Mouse (Mus musculus) intestine, embryonic 16.5 days (tissue): ENCODE measurements around the gene Prr12. TPM values are rescaled to one million over a fixed set of nuclear protein-coding genes. Genes with fewer than 3 reads are reported as not detected.
"Not testable (repeated sequence)": the region's sequence is repeated elsewhere in the genome, so short reads cannot be mapped to it uniquely, and the experiment has no call there.

ENCODE experiments used
- ATAC-seq: fragments of 200-750 bp; cut with Nextera tagmentation; 2 replicates; pipeline ENCODE4 v1.8.0; 2017; ENCODE audit warnings: moderate TSS enrichment, moderate library complexity
- H3K27ac ChIP-seq: fragments of 300-500 bp; sonication (generic); 2 replicates; pipeline ENCODE4 v1.5.1; 2014; ENCODE audit warnings: mild to moderate bottlenecking, low read length
- H3K27me3 ChIP-seq: fragments of 300-500 bp; sonication (generic); replicated peaks from 2 replicates; pipeline ENCODE4 v1.6.1; 2014; ENCODE audit warnings: low read length, control low read depth, mixed read lengths; ENCODE audit not compliant: control insufficient read depth, insufficient read depth
- H3K36me3 ChIP-seq: fragments of 300-500 bp; sonication (generic); 2 replicates; pipeline ENCODE4 v1.6.1; 2014; ENCODE audit warnings: low read length, control low read depth; ENCODE audit not compliant: control insufficient read depth, insufficient read depth
- H3K4me1 ChIP-seq: fragments of 300-500 bp; sonication (generic); 2 replicates; pipeline ENCODE4 v1.6.1; 2014; ENCODE audit warnings: low read length, control low read depth, mixed read lengths; ENCODE audit not compliant: control insufficient read depth, insufficient read depth
- H3K4me2 ChIP-seq: fragments of 300-500 bp; sonication (generic); 2 replicates; pipeline ENCODE4 v1.6.1; 2014; ENCODE audit warnings: low read depth, low read length, control low read depth
- H3K4me3 ChIP-seq: fragments of 300-500 bp; sonication (generic); 2 replicates; pipeline ENCODE4 v1.5.1; 2014; ENCODE audit warnings: mild to moderate bottlenecking, low read length
- H3K9ac ChIP-seq: fragments of 300-500 bp; sonication (generic); 2 replicates; pipeline ENCODE4 v1.6.1; 2014; ENCODE audit warnings: low read depth, low read length
- H3K9me3 ChIP-seq: fragments of 300-500 bp; sonication (generic); 2 replicates; pipeline ENCODE4 v1.6.1; 2016; ENCODE audit warnings: low read length, control low read depth; ENCODE audit not compliant: control insufficient read depth
- WGBS: fragments of 180-500 bp; shearing (Covaris S2); extraction: QIAGEN DNeasy Blood & Tissue Kit; methylation state at CpG from one replicate; pipeline ENCODE4 v1.1.7; 2014; 5-methylcytosine and 5-hydroxymethylcytosine counted together
- polyA plus RNA-seq: library from polyadenylated mRNA; unstranded; fragments of >200 nt; fragmentation: Nextera tagmentation; extraction: Ambion mirVana; gene quantifications from 2 replicates; pipeline ENCODE4 v1.2.1, GENCODE M21; 2015

Gene Prr12
- polyA plus RNA-seq: 6.3 and 6.4 TPM in 2 replicates

GRCm38 (mm10) chr7:45052862-45053116 is at the start of gene Prr12:
Prr12 (minus strand) TSS chr7:45052881.
- 0% methylated on average over 12 of the region's 18 CpGs for WGBS
- peak within 1 kb of the TSS; percentile 84 for H3K4me3 ChIP-seq
- H3K4me2 ChIP-seq: peak within 1 kb of the TSS; percentile 74
- no peaks in the 10 kb centered on the region for H3K9me3 ChIP-seq
- peak; percentile 22 for ATAC-seq
- peak within 1 kb of the TSS; percentile 92 for H3K9ac ChIP-seq
- no peaks in the 10 kb centered on the region for H3K27me3 ChIP-seq
- peak within 1 kb of the TSS; percentile 99 for H3K27ac ChIP-seq
- H3K4me1 ChIP-seq: peaks cover 21% of the 10 kb centered on the region
- peaks cover 25% of the 10 kb centered on the region for H3K36me3 ChIP-seq

DNA sequence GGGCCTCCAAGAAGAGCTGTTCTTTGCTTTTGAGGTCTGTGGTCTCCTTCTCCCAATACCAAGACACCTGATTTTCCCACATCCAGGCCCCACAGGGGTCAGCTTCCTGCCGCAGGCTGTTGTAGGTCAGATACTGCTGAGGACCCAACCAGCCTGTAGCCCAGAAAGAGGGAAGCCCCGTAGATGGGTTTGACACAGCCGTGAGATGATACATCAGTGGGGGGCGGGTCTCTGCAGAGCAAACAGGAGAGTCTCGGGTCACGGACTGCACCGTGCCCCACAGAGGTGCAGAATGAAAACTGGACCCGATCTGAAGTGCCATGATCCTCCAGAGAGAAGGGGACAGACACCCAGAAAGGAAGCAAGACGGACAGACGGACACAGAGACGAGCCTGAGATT is 49.8 kb upstream of the Prr12 start:
- Histone ChIP-seq H3K4me2 (peak overlapping the region; percentile 65), H3K4me1 (peaks cover 25% of the 10 kb centered on the region), H3K9ac (peak overlapping the region; percentile 75), H3K9me3 (no peaks in the 10 kb centered on the region), H3K27me3 (no peaks in the 10 kb centered on the region), H3K4me3 (peak overlapping the region; percentile 55), H3K36me3 (no peaks in the 10 kb centered on the region), H3K27ac (peak overlapping the region; percentile 93; the same call in 1 of the 2 replicates)
- no peak for ATAC-seq
- WGBS: 70% methylated on average over 11 of the region's 11 CpGs

GRCm38 (mm10) chr7:45100046-45100445 is 47.4 kb upstream of the Prr12 start:
- WGBS: 86% methylated on average over 6 of the region's 6 CpGs
- H3K9ac ChIP-seq: no peak overlapping the region
- ATAC-seq: no peak
- no peak overlapping the region for H3K4me2 ChIP-seq
- H3K4me3 ChIP-seq: no peak overlapping the region
- no peaks in the 10 kb centered on the region for H3K9me3 ChIP-seq
- H3K27ac ChIP-seq: no peak overlapping the region
- no peaks in the 10 kb centered on the region for H3K27me3 ChIP-seq
- H3K36me3 ChIP-seq: 0 out of 2 replicates have a peak, but pooled peaks cover 4% of the 10 kb centered on the region
- H3K4me1 ChIP-seq: peaks cover 25% of the 10 kb centered on the region

DNA sequence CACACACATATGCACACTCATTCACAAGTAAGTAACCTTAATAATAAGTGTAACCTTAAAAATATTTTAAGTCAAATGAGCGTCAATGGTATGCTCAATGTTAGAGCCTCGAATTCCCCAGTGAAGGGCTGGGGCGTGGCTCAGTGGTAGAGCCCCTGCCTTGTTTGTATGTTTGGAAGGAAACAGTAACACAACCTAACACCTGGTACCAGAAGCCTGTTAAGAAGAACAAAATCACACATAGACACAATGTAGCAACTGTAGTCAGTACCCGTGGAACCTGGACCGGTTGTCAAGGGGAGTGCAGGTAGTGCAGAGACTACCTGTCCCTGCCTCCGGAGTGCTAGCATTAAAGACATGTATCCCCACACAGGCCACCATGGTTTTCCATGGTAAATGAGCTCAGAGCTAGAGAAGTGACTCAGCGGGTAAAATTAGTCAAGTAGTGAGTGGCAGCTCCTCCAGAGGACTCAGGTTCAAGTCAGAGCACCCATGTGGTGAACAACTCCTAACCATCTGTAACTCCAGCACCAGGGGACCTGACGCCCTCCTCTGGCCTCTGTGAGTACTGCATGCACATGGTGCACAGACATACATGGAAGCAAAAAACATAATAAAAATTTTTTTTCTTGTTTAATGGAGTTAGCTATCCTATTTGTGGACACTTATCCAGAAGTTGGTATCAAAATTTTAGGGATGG is 46.0 kb upstream of the Prr12 start:
- Histone ChIP-seq H3K4me1 (peaks cover 19% of the 10 kb centered on the region), H3K9me3 (no peaks in the 10 kb centered on the region), H3K27me3 (no peaks in the 10 kb centered on the region), H3K4me2 (no peak overlapping the region), H3K4me3 (no peak overlapping the region), H3K9ac (no peak overlapping the region), H3K27ac (no peak overlapping the region), H3K36me3 (0 out of 2 replicates have a peak, but pooled peaks cover 4% of the 10 kb centered on the region)
- ATAC-seq: no peak
- WGBS: 89% methylated on average over 8 of the region's 8 CpGs

- peak overlapping the region; percentile 23; the same call in 1 of the 2 replicates for H3K27ac ChIP-seq
These were observed 44.8 kb upstream of the Prr12 start for GRCm38 (mm10) chr7:45097479-45097878.

DNA sequence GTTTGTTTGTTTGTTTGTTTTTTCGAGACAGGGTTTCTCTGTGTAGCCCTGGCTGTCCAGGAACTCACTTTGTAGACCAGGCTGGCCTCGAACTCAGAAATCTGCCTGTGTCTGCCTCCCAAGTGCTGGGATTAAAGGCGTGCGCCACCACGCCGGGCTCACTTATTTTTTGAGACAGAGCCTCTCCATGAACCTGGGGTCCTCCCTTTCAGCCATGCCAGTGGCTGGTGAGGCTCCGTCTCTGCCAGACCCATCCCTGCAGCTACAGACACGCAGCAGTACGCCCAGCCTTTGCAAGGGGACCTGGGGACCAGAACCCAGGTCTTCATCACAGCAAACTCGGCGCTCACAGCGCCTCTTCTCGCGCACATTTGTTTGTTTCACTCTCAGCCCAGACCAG is 43.3 kb upstream of the Prr12 start:
- H3K4me1 ChIP-seq: peaks cover 13% of the 10 kb centered on the region
- not testable (repeated sequence) for ATAC-seq, H3K36me3 ChIP-seq, H3K4me2 ChIP-seq, H3K9me3 ChIP-seq, H3K27ac ChIP-seq, H3K9ac ChIP-seq, H3K4me3 ChIP-seq, H3K27me3 ChIP-seq
- WGBS: 95% methylated on average over 14 of the region's 14 CpGs

More at GRCm38 (mm10) chr7:45097479-45097878, 44.8 kb upstream of the Prr12 start:
- 58% methylated on average over 6 of the region's 6 CpGs for WGBS
- 0 out of 2 replicates have a peak, but pooled peaks cover 4% of the 10 kb centered on the region for H3K36me3 ChIP-seq
- peaks cover 13% of the 10 kb centered on the region for H3K4me1 ChIP-seq
- no peak for ATAC-seq
- no peak overlapping the region for H3K9ac ChIP-seq
- H3K9me3 ChIP-seq: no peaks in the 10 kb centered on the region
- H3K27me3 ChIP-seq: no peaks in the 10 kb centered on the region
- H3K4me2 ChIP-seq: no peak overlapping the region
- no peak overlapping the region for H3K4me3 ChIP-seq

GRCm38 (mm10) chr7:45095367-45095766 is 42.7 kb upstream of the Prr12 start:
- no peak overlapping the region for H3K9ac ChIP-seq
- H3K27ac ChIP-seq: no peak overlapping the region
- 0 out of 2 replicates have a peak, but pooled peaks cover 4% of the 10 kb centered on the region for H3K36me3 ChIP-seq
- H3K9me3 ChIP-seq: no peaks in the 10 kb centered on the region
- H3K4me2 ChIP-seq: no peak overlapping the region
- H3K4me3 ChIP-seq: no peak overlapping the region
- 81% methylated on average over 6 of the region's 6 CpGs for WGBS
- no peak for ATAC-seq
- H3K4me1 ChIP-seq: peaks cover 16% of the 10 kb centered on the region
- H3K27me3 ChIP-seq: no peaks in the 10 kb centered on the region

- ATAC-seq: no peak
- peaks cover 18% of the 10 kb centered on the region for H3K4me1 ChIP-seq
- H3K27ac ChIP-seq: no peak overlapping the region
These were observed 41.4 kb upstream of the Prr12 start for GRCm38 (mm10) chr7:45094121-45094520.

DNA sequence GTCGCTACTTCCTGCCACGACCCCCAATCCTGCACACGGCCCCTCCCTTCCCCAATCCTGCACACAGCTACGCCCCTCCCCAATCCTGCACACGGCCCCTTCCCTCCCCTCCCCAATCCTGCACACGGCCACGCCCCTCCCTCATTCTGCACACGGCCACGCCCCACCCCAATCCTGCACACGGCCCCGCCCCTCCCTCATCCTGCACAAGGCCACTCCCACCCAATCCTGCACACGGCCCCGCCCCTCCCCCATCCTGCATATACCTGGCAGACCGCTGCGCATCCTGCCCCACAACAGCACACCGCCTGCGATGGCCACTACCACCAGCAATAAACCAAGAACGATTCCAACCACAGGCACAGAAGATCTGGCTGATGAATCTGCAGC is 40.8 kb upstream of the Prr12 start:
- Histone ChIP-seq H3K9me3 (no peaks in the 10 kb centered on the region), H3K4me2 (no peak overlapping the region), H3K4me1 (peaks cover 18% of the 10 kb centered on the region), H3K36me3 (0 out of 2 replicates have a peak, but pooled peaks cover 4% of the 10 kb centered on the region), H3K27ac (peak overlapping the region; percentile 64), H3K9ac (no peak overlapping the region), H3K4me3 (no peak overlapping the region), H3K27me3 (no peaks in the 10 kb centered on the region)
- WGBS: 33% methylated on average over 18 of the region's 18 CpGs
- no peak for ATAC-seq

More at GRCm38 (mm10) chr7:45094121-45094520, 41.4 kb upstream of the Prr12 start:
- H3K9me3 ChIP-seq: no peaks in the 10 kb centered on the region
- no peak overlapping the region for H3K4me2 ChIP-seq
- H3K36me3 ChIP-seq: 0 out of 2 replicates have a peak, but pooled peaks cover 4% of the 10 kb centered on the region
- H3K27me3 ChIP-seq: no peaks in the 10 kb centered on the region
- no peak overlapping the region for H3K9ac ChIP-seq
- 34% methylated on average over 7 of the region's 7 CpGs for WGBS
- H3K4me3 ChIP-seq: no peak overlapping the region
